Mouse (Mus musculus) limb, embryonic 10.5 days (tissue): ENCODE data around the gene Abca7. TPM values are rescaled to one million over a fixed set of nuclear protein-coding genes. Genes with fewer than 3 reads are reported as not detected.

ENCODE experiments used
- DNase-seq: peaks from one replicate; pipeline ENCODE4 v3.0.0-alpha.2; 2017; ENCODE audit warnings: low spot score
- H3K27ac ChIP-seq: fragments of 300-500 bp; sonication (generic); 2 replicates; pipeline ENCODE4 v1.5.1; 2016; ENCODE audit warnings: mild to moderate bottlenecking
- H3K27me3 ChIP-seq: fragments of 300-500 bp; sonication (generic); 2 replicates; pipeline ENCODE4 v1.6.1; 2016; ENCODE audit warnings: low read depth, mild to moderate bottlenecking; ENCODE audit not compliant: poor library complexity, severe bottlenecking
- H3K36me3 ChIP-seq: fragments of 300-500 bp; sonication (generic); 2 replicates; pipeline ENCODE4 v1.6.1; 2016; ENCODE audit warnings: mild to moderate bottlenecking, moderate library complexity
- H3K4me1 ChIP-seq: fragments of 300-500 bp; sonication (generic); 2 replicates; pipeline ENCODE4 v1.6.1; 2016
- H3K4me3 ChIP-seq: fragments of 300-500 bp; sonication (generic); 2 replicates; pipeline ENCODE4 v1.5.1; 2016; ENCODE audit warnings: mild to moderate bottlenecking, moderate library complexity
- H3K9me3 ChIP-seq: fragments of 300-500 bp; sonication (generic); replicated peaks from 2 replicates; pipeline ENCODE4 v1.6.1; 2016; ENCODE audit warnings: mild to moderate bottlenecking
- WGBS: fragments of 180-500 bp; shearing (Covaris S2); methylation state at CpG from one replicate; pipeline ENCODE4 v1.1.7; 2016; 5-methylcytosine and 5-hydroxymethylcytosine counted together
- polyA plus RNA-seq: library from polyadenylated mRNA; unstranded; fragments of >200 nt; fragmentation: Nextera tagmentation; extraction: Ambion mirVana; gene quantifications from 2 replicates; pipeline ENCODE4 v1.2.1, GENCODE M21; 2016

Abca7 gene
- polyA plus RNA-seq, 1 experiment from 2014 or later = 2.3 TPM

DNA sequence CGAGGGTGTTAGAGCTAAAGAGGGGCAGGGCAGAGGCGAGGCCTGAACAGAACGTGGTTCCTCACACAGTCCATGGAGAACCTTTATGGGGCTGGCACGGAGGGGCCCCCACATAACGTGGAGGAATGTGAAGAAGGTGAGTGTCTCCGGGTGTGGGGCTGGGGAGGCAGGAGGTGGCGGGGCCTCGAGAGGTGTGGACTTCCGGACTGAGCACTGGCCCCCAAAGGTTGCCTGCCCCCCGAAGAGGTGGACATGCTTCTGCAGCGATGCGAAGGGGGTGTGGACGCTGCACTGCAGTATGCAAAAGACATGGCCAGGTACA, 25.0 kb downstream of the Abca7 start:
- WGBS = 89% methylated on average over 13 of the region's 13 CpGs
- no peak overlapping the region for H3K4me3 ChIP-seq
- no peaks in the 10 kb centered on the region for H3K9me3 ChIP-seq
- peaks cover 17% of the 10 kb centered on the region for H3K27me3 ChIP-seq
- DNase-seq = no peak
- peaks cover 54% of the 10 kb centered on the region for H3K4me1 ChIP-seq
- no peak overlapping the region for H3K27ac ChIP-seq
- H3K36me3 ChIP-seq = peaks cover 43% of the 10 kb centered on the region

DNA sequence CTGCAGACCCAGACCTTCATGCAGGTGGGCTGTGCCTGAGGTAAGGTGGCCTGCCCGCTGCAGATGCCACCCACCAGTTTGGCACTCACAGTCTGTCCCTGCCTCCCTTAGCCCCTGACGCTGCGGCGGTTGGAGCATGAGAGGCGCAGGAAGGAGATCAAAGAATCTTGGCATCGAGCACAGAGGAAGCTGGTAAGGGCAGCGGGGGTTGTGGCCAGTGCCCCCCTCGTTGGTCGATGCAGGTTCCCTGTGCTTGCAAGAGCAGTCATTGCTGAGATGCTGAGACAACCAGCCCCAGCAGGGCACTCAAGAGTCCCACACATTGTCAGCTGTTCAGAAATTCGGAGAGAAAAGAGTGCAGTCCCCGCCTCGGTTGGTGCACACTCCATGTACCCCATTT, 25.9 kb downstream of the Abca7 start:
- no peak overlapping the region for H3K27ac ChIP-seq
- H3K4me3 ChIP-seq = no peak overlapping the region
- WGBS = 97% methylated on average over 12 of the region's 12 CpGs
- peaks cover 52% of the 10 kb centered on the region for H3K36me3 ChIP-seq
- no peaks in the 10 kb centered on the region for H3K9me3 ChIP-seq
- peaks cover 48% of the 10 kb centered on the region for H3K4me1 ChIP-seq
- DNase-seq = no peak
- peaks cover 9% of the 10 kb centered on the region for H3K27me3 ChIP-seq

DNA sequence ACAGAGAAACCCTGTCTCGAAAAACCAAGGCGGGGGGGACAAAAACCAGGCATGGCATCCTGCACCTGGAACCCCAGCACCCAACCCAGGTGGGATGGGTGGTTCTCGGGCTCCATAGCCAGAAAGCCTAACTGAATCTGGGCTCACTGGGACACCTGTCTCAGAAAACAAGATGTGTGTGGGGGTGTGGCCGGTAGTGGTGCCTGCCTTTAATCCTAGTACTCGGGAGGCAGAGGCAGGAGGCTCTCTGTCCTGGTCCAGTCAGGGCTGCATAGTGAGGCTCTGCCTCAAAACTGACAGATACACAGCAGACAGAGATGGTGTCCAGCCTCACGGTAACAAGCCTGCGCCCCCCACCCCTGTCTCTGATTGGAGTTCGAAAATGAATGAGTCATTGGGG, 26.5 kb downstream of the Abca7 start:
- Histone ChIP-seq H3K4me3 (no peak overlapping the region), H3K27ac (no peak overlapping the region), H3K4me1 (peaks cover 48% of the 10 kb centered on the region), H3K36me3 (peaks cover 58% of the 10 kb centered on the region), H3K9me3 (no peaks in the 10 kb centered on the region), H3K27me3 (peaks cover 2% of the 10 kb centered on the region)
- 96% methylated on average over 8 of the region's 8 CpGs for WGBS
- no peak for DNase-seq

DNA sequence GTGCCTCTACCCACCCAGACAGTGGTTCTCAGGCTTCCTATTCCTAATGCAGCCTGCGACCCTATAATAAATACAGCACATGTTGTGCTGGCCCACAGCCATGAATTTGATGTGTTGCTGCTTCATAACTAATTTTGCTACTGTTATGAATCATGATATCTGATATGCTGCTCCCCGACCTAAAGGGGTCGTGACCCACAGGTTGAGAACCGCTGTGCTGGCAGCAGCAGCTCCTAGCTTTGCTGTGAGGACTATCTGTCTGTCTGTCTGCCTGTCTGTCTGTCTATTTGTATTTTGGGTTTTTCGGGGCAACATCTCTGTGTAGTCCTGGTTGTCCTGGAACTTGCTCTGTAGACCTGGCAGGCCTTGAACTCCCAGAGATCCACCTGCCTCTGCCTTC, 27.5 kb downstream of the Abca7 start:
- WGBS = 89% methylated on average over 5 of the region's 5 CpGs

DNA sequence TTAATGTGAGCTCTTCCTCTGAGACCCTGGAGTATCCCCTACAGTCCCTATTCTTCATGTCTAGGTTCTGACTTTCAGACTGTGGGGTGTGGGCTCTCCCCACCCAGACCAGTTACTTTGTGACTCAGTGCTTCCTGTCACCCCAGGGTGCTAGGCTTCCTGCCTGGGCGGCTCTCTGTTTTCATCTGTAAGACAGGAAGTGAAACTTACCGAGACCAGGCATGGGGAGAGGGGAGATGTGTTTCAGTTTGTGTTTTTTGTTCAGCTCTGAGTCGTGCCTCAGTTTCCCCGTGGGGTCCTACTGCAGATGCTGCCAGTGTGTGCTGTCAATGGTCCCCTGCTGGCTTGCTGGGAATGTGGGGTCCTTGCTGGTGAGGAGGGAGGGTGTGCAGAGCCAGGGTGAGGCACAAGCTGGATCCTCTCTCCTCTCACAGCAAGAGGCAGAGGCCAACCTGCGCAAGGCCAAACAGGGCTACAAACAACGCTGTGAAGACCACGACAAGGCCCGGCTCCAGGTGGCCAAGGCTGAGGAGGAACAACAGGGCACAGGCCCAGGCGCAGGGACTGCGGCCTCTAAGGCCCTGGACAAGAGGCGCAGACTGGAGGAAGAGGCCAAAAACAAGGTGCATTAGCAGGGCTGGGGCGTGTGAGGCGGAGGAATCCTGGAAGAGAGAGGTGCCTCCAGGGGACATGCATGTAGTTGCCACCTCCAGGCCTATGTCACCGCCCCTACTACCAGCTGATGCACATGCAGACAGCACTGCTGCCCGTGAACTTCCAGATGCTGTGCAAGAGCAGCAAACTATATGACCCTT, 28.1 kb downstream of the Abca7 start:
- Histone ChIP-seq H3K9me3 (no peaks in the 10 kb centered on the region), H3K4me1 (peaks cover 38% of the 10 kb centered on the region), H3K27me3 (no peaks in the 10 kb centered on the region), H3K36me3 (peaks cover 74% of the 10 kb centered on the region), H3K27ac (0 out of 2 replicates have a peak overlapping the region, but pooled peaks have one; percentile 8), H3K4me3 (no peak overlapping the region)
- DNase-seq = no peak
- WGBS = 83% methylated on average over 15 of the region's 15 CpGs

More for the DNA sequence above, 27.5 kb downstream of the Abca7 start:
- peaks cover 45% of the 10 kb centered on the region for H3K4me1 ChIP-seq
- no peak overlapping the region for H3K4me3 ChIP-seq
- H3K27ac ChIP-seq = no peak overlapping the region
- DNase-seq = no peak
- no peaks in the 10 kb centered on the region for H3K27me3 ChIP-seq
- peaks cover 68% of the 10 kb centered on the region for H3K36me3 ChIP-seq
- no peaks in the 10 kb centered on the region for H3K9me3 ChIP-seq

DNA sequence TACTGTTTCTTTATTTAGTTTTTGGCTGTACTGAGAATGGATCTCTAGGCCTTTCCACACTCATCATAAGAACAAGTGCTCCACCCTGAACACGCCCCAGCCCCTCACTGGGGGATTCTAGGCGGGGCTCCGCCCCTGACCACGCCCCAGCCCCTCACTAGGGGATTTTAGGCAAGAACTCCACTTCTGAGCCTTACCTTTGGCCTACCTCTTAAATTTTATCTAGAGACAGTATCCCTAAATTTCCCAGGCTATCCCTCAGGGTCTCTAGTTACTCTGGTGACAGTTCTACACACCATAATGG, 28.7 kb downstream of the Abca7 start:
- no peaks in the 10 kb centered on the region for H3K9me3 ChIP-seq
- peaks cover 33% of the 10 kb centered on the region for H3K4me1 ChIP-seq
- no peak overlapping the region for H3K27ac ChIP-seq
- WGBS = 66% methylated on average over 4 of the region's 4 CpGs
- H3K36me3 ChIP-seq = peaks cover 79% of the 10 kb centered on the region
- DNase-seq = no peak
- H3K4me3 ChIP-seq = no peak overlapping the region
- no peaks in the 10 kb centered on the region for H3K27me3 ChIP-seq

DNA sequence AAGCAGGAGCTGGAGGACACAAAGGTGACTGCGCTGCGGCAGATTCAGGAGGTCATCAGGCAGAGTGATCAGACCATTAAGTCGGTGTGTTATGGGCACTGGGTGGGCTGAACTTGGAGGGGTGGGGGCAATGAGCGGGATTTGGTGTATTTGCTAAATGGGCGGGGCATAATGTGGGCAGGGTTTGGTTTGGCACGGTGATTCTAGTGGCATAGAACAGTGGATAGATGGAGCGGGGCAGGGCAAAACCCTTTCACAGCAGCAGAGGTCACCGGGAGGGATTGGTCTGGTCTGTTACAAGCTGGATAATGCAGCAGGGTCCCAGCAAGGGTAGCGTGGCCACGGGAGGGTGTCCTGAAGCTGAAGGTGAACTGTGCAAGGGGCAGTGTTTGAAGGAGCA, 29.2 kb downstream of the Abca7 start:
- no peaks in the 10 kb centered on the region for H3K27me3 ChIP-seq

DNA sequence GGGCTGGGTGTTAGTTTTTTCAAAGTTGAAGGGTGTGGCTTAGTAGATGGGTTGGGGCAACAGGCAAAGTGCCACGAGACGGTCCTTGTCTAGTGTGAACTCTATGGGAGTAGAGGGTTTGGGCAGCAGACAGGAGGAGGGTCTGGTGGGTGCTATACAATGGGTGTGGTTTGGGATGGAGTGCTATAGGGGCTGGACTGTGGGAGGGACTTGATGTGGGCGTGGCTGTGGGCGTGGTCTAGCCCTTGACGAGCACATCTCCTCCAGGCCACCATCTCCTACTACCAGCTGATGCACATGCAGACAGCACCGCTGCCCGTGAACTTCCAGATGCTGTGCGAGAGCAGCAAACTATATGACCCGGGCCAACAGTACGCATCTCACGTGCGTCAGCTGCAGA, 29.6 kb downstream of the Abca7 start:
- peaks cover 24% of the 10 kb centered on the region for H3K4me1 ChIP-seq
- WGBS = 59% methylated on average over 12 of the region's 12 CpGs

More for the DNA sequence above, 29.2 kb downstream of the Abca7 start:
- H3K9me3 ChIP-seq = no peaks in the 10 kb centered on the region
- H3K4me3 ChIP-seq = 0 out of 2 replicates have a peak overlapping the region, but pooled peaks have one; percentile 6
- peaks cover 84% of the 10 kb centered on the region for H3K36me3 ChIP-seq
- DNase-seq = no peak
- 74% methylated on average over 10 of the region's 10 CpGs for WGBS
- H3K27ac ChIP-seq = no peak overlapping the region
- H3K4me1 ChIP-seq = peaks cover 28% of the 10 kb centered on the region

DNA sequence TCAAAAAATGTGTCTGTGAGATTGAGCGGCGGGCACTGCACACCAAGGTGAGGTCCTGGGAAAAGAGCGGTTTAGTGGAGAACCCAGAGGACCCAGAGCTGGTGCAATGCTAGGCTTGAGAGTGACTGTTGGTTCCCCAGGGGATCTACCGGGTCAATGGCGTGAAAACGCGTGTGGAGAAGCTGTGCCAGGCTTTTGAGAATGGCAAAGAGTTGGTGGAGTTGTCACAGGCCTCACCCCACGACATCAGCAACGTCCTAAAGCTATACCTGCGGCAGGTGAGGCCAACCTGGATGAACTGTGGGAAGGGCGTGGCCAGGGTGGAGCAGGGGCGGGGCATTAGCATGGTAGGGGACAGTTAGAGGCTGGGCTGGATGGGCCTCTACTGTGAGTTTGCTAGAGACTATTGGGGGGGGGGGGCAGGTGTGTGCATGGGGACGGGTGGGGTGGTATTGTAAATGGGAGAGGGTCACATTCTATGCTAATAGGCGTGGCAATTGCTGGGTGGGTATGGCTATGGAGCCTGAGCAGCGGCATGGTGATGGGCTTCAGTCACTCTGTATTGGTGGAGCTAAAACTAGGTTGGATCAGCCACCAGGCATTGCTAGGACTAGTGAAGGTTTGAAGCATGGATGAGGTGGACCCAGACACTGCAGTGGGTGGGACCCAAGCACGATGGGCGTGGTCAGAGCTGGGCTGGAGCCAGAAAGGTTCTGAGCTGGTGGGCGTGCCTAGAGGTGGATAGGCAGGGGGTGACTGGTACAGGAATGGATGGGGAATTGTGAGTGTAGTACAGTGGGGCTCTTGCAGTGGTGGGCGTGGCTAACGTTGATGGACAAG, 31.6 kb downstream of the Abca7 start:
- Histone ChIP-seq H3K27ac (no peak overlapping the region), H3K36me3 (peaks cover 76% of the 10 kb centered on the region), H3K27me3 (no peaks in the 10 kb centered on the region), H3K4me1 (peaks cover 21% of the 10 kb centered on the region), H3K9me3 (no peaks in the 10 kb centered on the region), H3K4me3 (no peak overlapping the region)
- DNase-seq = no peak
- WGBS = 79% methylated on average over 20 of the region's 20 CpGs

More for the DNA sequence above, 29.6 kb downstream of the Abca7 start:
- Histone ChIP-seq H3K4me3 (no peak overlapping the region), H3K9me3 (no peaks in the 10 kb centered on the region), H3K27me3 (no peaks in the 10 kb centered on the region), H3K27ac (no peak overlapping the region), H3K36me3 (peaks cover 88% of the 10 kb centered on the region)
- no peak for DNase-seq

DNA sequence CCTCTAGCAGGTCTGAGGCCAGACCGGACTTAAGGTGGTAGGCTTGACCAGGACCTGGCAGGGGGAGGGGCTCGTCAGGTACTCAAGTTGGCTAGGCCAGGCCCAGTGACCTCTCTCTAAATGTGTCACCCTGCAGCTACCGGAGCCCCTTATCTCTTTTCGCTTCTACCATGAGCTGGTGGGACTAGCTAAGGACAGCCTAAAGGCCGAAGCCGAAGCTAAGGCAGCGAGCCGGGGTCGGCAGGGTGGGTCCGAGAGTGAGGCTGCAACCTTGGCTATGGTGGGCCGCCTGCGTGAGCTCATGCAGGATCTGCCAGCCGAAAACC, 32.2 kb downstream of the Abca7 start:
- Histone ChIP-seq H3K9me3 (no peaks in the 10 kb centered on the region), H3K4me1 (peaks cover 21% of the 10 kb centered on the region), H3K4me3 (no peak overlapping the region), H3K36me3 (peaks cover 73% of the 10 kb centered on the region), H3K27ac (no peak overlapping the region), H3K27me3 (no peaks in the 10 kb centered on the region)
- no peak for DNase-seq
- WGBS = 95% methylated on average over 13 of the region's 13 CpGs

DNA sequence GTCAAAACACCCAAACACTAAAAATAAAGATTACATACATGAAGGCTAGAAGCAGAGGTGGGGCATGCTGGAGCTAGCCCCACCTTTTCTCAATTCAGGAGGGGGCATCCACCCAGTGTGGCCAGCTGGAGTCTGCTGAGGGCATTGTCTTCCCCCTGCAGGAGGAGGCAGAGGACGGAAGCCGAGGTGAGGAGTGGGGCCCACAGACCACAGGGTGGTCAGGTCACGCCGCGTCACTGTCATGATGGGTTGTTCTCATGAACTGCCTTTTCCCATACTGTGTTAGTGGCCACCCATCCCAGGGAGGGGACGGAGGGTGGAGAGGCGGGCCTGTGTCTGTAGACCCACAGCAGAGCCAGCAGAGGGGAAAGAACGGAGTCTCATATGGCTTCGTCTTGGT, 33.9 kb downstream of the Abca7 start:
- Histone ChIP-seq H3K27me3 (no peaks in the 10 kb centered on the region), H3K27ac (no peak overlapping the region), H3K36me3 (peaks cover 77% of the 10 kb centered on the region), H3K4me1 (peaks cover 18% of the 10 kb centered on the region), H3K4me3 (no peak overlapping the region), H3K9me3 (no peaks in the 10 kb centered on the region)
- 94% methylated on average over 9 of the region's 9 CpGs for WGBS
- no peak for DNase-seq

DNA sequence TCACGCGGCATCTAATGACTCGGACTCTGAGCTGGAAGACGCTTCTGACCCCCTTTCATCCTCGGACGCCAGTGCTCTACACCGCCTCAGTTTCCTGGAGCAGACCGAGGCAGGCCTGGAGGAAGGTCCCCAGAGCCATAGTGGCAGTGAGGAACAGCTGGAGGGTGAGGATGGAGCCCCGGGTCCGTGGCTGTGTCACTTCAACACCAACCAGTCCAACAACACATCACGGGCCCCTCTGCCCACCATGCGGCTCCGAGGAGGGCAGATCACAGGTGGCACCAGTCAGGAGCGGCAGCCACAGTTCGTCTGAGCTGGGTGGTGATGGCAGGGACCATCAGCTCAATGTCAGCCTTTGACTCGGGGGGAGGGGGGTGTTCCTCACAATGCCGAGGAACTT, 34.4 kb downstream of the Abca7 start:
- Histone ChIP-seq H3K4me3 (no peak overlapping the region), H3K9me3 (no peaks in the 10 kb centered on the region), H3K27ac (no peak overlapping the region), H3K27me3 (no peaks in the 10 kb centered on the region), H3K4me1 (peaks cover 12% of the 10 kb centered on the region), H3K36me3 (peaks cover 79% of the 10 kb centered on the region)
- 88% methylated on average over 17 of the region's 17 CpGs for WGBS
- no peak for DNase-seq

DNA sequence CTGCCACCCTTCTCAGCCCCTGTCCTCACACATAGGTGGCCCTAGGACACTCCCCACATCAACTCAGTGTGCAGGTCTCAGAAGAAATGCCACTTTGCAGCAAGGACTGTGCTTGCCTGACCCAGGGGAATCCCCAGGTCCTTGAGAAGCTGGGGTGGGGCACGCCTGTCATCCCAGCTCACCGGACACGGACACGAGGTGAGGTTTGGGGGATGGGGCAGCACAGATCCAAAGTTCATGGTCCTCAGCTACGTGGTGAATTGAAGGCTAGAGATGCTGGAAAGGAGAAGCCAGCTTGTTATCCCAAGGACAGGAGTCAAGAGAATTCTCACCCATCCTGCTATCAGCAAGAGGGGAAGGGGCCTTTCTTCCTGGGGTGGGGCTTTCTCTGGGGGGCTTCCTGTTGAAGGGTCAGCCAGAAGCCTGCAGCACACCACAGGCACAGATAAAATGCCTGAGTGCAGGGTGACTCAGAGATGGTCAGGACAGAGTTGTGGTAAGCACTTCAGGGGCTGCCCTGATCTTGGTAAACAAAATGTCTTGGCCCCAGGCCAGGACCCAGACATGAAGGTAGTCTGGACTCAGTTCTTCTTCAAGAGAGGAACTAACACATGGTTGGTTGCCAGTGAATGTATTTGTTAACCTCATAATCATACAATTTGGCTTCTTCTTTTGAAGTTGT, 36.6 kb downstream of the Abca7 start:
- Histone ChIP-seq H3K4me3 (no peak overlapping the region), H3K27ac (no peak overlapping the region), H3K27me3 (no peaks in the 10 kb centered on the region), H3K9me3 (no peaks in the 10 kb centered on the region), H3K36me3 (peaks cover 79% of the 10 kb centered on the region), H3K4me1 (peaks cover 8% of the 10 kb centered on the region)
- no peak for DNase-seq
- WGBS = 80% methylated on average over 5 of the region's 5 CpGs
